Mouse (Mus musculus): Measurements from ENCODE around the gene Itga2.

DNA sequence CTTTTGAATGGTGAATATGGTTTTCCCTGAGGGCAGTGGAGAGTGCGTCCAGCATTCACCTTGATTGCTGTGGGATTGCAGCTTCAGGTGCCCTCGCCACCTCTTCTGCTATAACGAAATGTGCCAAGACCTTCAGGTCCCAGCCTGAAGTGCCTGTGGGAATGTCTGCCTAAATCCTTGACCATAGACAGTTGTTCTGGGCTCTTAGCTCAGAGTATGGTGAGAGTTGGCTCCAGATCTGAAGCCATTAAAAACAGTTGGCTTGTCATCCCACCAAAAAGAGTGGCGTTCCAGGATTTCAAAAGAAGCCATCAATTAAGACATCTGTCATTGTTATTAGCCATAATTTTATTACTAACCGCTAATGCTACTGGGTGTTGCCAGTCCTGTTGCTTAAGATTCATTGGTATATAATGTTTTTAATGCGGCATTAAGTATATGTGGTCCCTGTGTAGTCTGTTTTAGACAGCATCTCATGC lies 106.5 kb downstream of the Itga2 start:
- no peak for TF ChIP-seq FLI1 (IDR thresholded peaks at IDR 0.05; ENCODE audit: low read length)
- no peak for TF ChIP-seq GATA1 (IDR thresholded peaks at IDR 0.05; ENCODE audit: borderline replicate concordance, low read length)
